Mouse (Mus musculus): ENCODE results near the gene Faap20.

DNA sequence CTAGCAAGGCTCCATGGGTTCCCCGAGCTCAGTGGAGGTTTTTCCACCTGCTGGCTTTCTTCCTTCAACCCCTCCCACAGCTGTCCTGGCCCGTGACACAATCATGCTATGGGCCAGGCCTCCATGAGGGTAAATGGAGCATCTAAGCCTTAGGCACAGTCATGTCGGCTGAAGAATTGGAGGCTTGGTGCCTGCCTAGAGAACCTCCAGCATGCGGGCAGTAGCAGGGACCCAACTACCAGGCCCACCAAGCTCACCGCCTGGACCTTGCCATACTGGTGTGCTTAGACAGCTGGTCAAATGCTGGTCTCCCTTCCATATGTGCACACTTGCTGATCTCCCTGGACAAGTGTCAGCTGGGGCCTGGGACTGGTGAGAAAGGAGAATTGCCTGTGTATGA, 23.7 kb upstream of the Faap20 start:
- TF ChIP-seq EP300 (IDR thresholded peaks at IDR 0.05) = no peak
- TF ChIP-seq CTCF (IDR thresholded peaks at IDR 0.05) = no peak

Data from lung, postnatal 0 days (tissue).